Mouse (Mus musculus): ENCODE measurements around the gene Ube2e3.

The Ube2e3 gene

DNA sequence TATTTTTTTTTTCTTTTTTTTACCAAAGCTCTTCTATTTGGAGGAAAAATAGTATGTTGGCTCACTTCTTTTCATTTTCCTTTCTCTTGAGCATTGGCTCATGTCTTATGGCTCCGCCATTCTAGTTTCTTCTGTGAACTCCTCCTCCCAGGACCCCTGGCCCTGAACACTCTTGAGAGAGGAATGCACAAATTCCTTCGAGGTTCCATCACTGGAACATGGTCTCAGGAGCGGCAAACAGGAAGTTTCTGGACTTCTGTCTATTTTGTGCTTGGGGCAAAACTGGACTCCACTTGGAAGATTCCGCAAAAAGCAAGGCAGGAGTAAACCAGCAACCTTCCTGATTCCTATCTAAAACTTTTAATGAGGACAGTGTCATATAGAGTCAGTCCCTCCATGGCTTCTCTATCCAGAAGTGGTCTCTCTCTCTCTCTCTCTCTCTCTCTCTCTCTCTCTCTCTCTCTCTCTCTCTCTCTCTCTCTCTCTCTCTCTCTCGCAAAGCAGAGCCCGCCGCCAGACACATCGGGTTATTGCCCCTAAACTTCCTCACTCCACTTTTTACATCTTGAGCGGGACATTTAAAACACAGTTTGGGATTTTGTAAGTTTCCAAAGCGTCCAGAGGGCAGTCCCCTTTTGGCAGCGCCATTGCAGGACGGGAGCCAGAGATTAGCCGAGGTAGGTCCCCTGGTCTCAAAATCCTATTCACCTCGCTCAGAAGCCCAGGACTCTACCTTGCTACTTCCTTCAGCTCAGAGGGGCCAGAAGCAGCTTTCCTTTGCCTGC, at the start of gene Ube2e3:
TSS of gene Ube2e3 (plus strand) at position 399 of the 785 bp plus-strand sequence.
- ChIA-PET CTCF (interaction anchor here in 1 of 4 experiments (0.8 kb wide), 1 partner anchor 302 kb away, joined by 3 read pairs; no protein-coding TSS in a partner anchor), POLR2A (interaction anchor here (0.6 to 2.2 kb wide), 31 partner anchors 9 to 1698 kb away, joined by 3 to 9 read pairs (median 4); partner anchors contain the start of gene Itprid2 (in 1 of the 4))

DNA sequence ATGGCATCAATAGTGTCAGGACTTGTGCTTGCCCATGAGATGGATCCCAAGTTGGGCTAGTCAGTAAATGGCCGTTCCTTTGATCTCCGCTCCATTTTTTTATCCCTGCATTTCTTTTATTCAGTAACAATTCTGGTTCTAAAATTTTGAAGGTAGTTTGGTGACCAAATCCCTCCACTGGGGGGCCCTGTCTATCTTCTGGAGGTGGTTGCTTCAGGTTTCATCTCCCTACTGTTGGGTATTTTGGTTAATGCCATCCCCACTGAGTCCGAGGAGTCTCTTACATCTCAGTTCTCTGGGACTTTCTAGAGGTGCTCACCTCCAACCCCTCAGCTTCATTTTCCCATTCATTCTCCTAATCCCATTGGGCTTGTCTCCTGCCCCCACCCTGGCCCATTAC, 38.0 kb upstream of the Ube2e3 start:
- POLR2A ChIA-PET: no interaction called here
- CTCF ChIA-PET: no interaction called here

DNA sequence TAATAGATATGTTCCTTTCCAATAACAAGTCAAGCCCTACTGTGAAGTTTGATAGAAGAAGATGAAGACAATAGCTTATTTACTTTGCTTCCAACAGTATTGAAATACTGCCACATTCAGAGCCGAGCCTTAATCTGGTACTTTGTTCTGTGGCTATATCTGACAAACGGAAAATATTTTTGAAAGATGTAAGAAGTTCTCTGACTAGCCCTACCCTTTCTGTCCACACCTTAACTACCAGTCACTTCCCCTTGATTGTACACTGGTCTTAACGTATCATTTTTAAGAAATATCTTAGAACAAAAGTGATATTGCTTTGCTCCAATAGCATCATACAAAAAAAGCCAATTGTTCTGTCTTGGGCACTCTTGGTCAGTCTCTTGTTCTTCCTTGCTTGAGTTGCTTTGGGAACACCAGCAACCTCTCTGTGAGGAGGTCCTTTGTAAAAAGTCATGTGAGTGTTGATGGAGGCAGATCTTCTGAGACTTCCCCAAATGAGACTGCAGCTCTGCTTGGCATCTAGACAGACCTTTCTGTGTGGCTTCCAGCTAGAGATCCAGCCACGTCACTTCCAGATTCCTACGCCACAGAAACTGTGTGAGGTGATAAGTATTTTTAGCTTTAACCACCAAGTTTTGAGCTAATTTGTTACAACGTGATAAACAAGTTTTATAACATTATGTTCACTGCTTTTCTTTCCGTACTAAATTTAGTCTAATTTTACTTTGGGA, 26.3 kb upstream of the Ube2e3 start:
- CTCF ChIA-PET: no interaction called here
- POLR2A ChIA-PET: no interaction called here

DNA sequence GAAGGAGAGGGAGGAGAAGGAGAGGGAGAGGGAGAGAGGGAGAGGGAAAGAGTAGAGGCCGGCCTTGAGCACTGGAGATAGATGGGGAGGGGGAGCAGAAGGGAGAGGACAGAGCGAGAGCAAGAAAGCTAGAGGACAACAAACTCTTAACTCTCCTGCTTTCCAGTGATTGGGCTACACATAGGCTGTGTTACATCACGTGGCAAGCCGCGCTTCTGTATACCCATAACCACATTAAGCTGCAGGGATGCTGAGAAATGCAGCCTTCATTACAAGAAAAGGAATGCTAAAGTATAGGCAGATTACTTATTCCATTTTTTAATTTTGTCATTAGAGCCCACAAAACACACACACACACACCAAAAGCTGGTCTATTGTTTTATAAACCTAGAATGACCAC, 23.6 kb upstream of the Ube2e3 start:
- POLR2A ChIA-PET: interaction anchor here in 1 of 4 experiments (0.6 kb wide), 1 partner anchor 235 kb away, joined by 5 read pairs; no protein-coding TSS in a partner anchor
- CTCF ChIA-PET: no interaction called here

GRCm38 (mm10) chr2:78845274-78845673, 22.6 kb upstream of the Ube2e3 start:
- CTCF ChIA-PET: no interaction called here
- POLR2A ChIA-PET: interaction anchor here in 1 of 4 experiments (0.5 kb wide), 1 partner anchor 46 kb away, joined by 3 read pairs; no protein-coding TSS in a partner anchor

- POLR2A ChIA-PET: no interaction called here
Observed at GRCm38 (mm10) chr2:78845717-78846116, 22.2 kb upstream of the Ube2e3 start.

GRCm38 (mm10) chr2:78854315-78854714, 13.6 kb upstream of the Ube2e3 start:
- ChIA-PET POLR2A (interaction anchor here in 1 of 4 experiments (0.6 kb wide), 1 partner anchor 14 kb away, joined by 6 read pairs; no protein-coding TSS in a partner anchor), CTCF (no interaction called here)

More at GRCm38 (mm10) chr2:78845717-78846116, 22.2 kb upstream of the Ube2e3 start:
- CTCF ChIA-PET: no interaction called here

GRCm38 (mm10) chr2:78858628-78859027, 9.3 kb upstream of the Ube2e3 start:
- POLR2A ChIA-PET: interaction anchor here in 1 of 4 experiments (1.2 kb wide), 1 partner anchor 10 kb away, joined by 8 read pairs; no protein-coding TSS in a partner anchor
- CTCF ChIA-PET: no interaction called here

- ChIA-PET CTCF (no interaction called here), POLR2A (interaction anchor here in 1 of 4 experiments (1.2 kb wide), 1 partner anchor 9 kb away, joined by 8 read pairs; no protein-coding TSS in a partner anchor)
Observed at GRCm38 (mm10) chr2:78859266-78860087, 8.4 kb upstream of the Ube2e3 start.

DNA sequence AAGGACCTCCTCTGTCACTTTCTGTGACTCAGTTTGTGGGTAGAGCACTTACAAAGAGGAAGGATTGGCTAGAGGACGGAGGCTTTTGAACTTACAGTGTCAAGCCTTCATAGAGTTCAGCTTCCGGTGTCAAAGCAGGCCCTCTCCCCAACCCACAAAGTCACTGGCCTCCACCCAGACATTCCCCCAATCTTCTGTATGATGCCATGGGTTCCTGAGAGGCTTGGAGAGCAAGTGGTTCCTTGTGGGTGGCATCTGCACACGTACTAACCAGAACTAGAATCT, 7.9 kb upstream of the Ube2e3 start:
- POLR2A ChIA-PET: no interaction called here
- CTCF ChIA-PET: no interaction called here

- ChIA-PET POLR2A (no interaction called here), CTCF (no interaction called here)
Observed at GRCm38 (mm10) chr2:78864116-78864515, 3.8 kb upstream of the Ube2e3 start.

- CTCF ChIA-PET: no interaction called here
- POLR2A ChIA-PET: no interaction called here
Observed at GRCm38 (mm10) chr2:78864866-78865265, 3.1 kb upstream of the Ube2e3 start.

GRCm38 (mm10) chr2:78868511-78868854, 559 bp downstream of the Ube2e3 start:
- ChIA-PET CTCF (interaction anchor here in 3 of 4 experiments (0.6 to 0.9 kb wide), 8 partner anchors 22 to 1895 kb away, joined by 3 to 6 read pairs (median 3); no protein-coding TSS in a partner anchor), POLR2A (interaction anchor here (0.5 to 2.2 kb wide), 35 partner anchors 9 to 1699 kb away, joined by 3 to 9 read pairs (median 4); partner anchors contain the start of gene Itprid2 (in 1 of the 4))

DNA sequence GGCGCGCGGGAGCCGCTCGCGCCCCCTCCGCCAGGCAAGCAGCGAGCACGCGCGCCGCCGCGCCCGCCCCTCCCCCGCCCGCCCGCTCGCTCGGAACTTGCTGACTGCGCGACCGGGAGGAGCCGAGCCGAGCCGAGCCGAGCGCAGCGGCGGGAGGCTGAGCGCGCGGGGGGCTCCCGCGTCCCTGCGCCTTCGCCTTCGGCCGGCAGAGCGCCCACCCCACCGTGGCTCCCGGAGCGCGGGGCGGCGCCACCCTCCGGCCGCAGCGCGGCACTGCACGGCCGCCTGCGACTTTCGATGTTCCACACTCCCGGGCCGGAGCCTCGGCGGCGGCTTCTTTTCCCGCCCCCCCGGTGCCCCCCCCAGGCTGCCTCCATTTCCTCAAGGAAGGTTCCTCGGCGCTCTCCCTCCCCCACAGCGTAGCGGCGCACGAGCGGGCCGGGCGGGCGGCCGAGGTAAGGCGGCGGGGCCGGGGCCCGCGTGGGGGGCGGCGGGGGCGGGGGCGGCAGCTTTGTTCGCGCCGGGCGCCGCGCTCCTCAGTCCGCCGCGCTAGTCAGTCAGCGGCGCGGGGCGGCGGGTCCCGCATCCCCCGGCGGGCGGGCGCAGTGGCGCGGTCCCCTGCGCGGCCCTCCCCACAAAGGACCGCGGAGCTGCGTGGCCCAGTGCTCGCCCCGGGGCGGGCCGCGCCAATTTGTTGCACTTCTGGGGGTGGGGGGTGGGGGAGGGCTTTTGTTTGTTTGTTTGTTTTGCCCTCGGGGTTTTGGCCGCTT, 1.2 kb downstream of the Ube2e3 start:
- CTCF ChIA-PET: interaction anchor here in 3 of 4 experiments (0.6 to 0.9 kb wide), 9 partner anchors 23 to 1895 kb away, joined by 3 to 6 read pairs (median 3); no protein-coding TSS in a partner anchor
- POLR2A ChIA-PET: interaction anchor here in 3 of 4 experiments (0.5 to 2.2 kb wide), 42 partner anchors 8 to 1823 kb away, joined by 3 to 9 read pairs (median 4); partner anchors contain the start of genes Itprid2 (in 1 of the 3) and Ppp1r1c (in 1 of the 3)

DNA sequence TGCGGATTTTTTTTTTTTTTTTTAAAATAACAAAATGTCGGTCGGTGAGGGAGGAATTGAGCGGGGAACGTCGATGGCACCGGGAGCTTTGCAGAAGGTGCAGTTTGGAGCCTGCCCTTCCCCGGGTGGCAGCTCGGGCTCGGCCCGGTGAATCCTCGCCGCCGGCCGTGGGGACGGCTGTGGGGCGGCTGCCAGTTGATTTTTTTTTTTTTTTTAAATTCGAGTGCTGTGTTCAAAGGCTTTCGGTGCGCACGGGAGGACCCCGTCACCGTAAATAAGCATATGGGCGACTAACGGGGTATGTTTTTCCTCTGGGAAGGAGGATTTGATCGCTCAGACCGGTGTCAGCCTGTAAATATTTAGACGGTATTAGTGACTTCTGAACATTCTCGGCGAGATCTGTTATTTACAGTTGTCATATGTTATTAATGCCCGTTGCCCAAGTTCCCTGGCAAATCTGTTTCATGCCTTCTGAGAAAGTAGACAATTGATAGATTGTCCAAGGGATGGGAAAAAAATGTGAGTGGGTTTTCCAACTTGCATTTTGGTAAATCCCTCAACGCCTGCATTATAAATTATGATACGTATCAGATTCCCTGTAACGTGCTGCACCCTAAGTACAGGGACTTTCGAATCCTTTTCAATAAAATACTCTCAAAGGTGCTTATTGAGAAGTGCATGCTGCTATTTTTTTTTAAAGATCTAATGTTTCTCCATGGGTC, 2.0 kb downstream of the Ube2e3 start:
- POLR2A ChIA-PET: interaction anchor here in 3 of 4 experiments (0.6 to 2.1 kb wide), 13 partner anchors 8 to 1822 kb away, joined by 3 to 13 read pairs (median 3); partner anchors contain the start of gene Ppp1r1c (in 1 of the 3)
- CTCF ChIA-PET: interaction anchor here in 1 of 4 experiments (0.7 kb wide), 1 partner anchor 815 kb away, joined by 4 read pairs; no protein-coding TSS in a partner anchor

GRCm38 (mm10) chr2:78870443-78871025, 2.6 kb downstream of the Ube2e3 start:
- POLR2A ChIA-PET: interaction anchor here in 2 of 4 experiments (0.8 to 2.1 kb wide), 4 partner anchors 10 to 18 kb away, joined by 3 to 13 read pairs (median 3); no protein-coding TSS in a partner anchor
- CTCF ChIA-PET: no interaction called here
